Mouse (Mus musculus) B cell, adult 2 months (primary cell): ENCODE measurements around the gene Qrich1.
"Not testable (repeated sequence)": the region's sequence is repeated elsewhere in the genome, so short reads cannot be mapped to it uniquely, and the experiment has no call there.

ENCODE experiments used
- DNase-seq, 2 experiments: peaks; one replicate each; pipeline ENCODE4 v3.0.0; 2022

Qrich1 gene

GRCm38 (mm10) chr9:108591462-108591861 is 74.9 kb downstream of the Qrich1 start:
- no peak for DNase-seq

- no peak for DNase-seq
Observed at GRCm38 (mm10) chr9:108594354-108594753, 77.7 kb downstream of the Qrich1 start.

- peak; percentile 65 to 72 for DNase-seq
Observed at GRCm38 (mm10) chr9:108596998-108597764, 80.6 kb downstream of the Qrich1 start, which contains the start of gene P4htm. P4htm (minus strand) TSS chr9:108597667.

- DNase-seq: no peak
Observed at GRCm38 (mm10) chr9:108599021-108599566, 82.5 kb downstream of the Qrich1 start.

- DNase-seq: no peak
Observed at GRCm38 (mm10) chr9:108600011-108600410, 83.4 kb downstream of the Qrich1 start.

GRCm38 (mm10) chr9:108601986-108602385 is 85.4 kb downstream of the Qrich1 start:
- DNase-seq: no peak

- DNase-seq: not testable (repeated sequence)
Observed at GRCm38 (mm10) chr9:108607929-108608328, 91.3 kb downstream of the Qrich1 start.

GRCm38 (mm10) chr9:108608889-108609288 is 92.3 kb downstream of the Qrich1 start:
- DNase-seq: no peak
